Mouse (Mus musculus) heart, embryonic 14.5 days (tissue): ENCODE measurements at regions not wholly inside any gene's neighbourhood (a gene's known extent, or its start where the extent isn't known, plus 50 kb on each side); places are given as distances from the start of the nearest gene placed in this dataset.
A peak's percentile ranks its signal among the peaks of the same experiment; 100 is the strongest.

Source experiments
- ATAC-seq: fragments of 200-750 bp; cut with Nextera tagmentation; 2 replicates; pipeline ENCODE4 v1.8.0; 2017; ENCODE audit warnings: low read depth, moderate TSS enrichment; ENCODE audit not compliant: insufficient number of reproducible peaks, insufficient read depth, low FRiP score
- H3K27ac ChIP-seq, 2 experiments: fragments of 200-500 bp in 1 of 2; fragments of 300-500 bp in 1 of 2; sonication (generic) in 1 of 2; replicated peaks in 1 of 2; 2 replicates each; pipeline ENCODE4 v1.5.1; 2012 to 2014; ENCODE audit warnings: low read depth in 2 of 2, low read length in 2 of 2, control low read depth in 1 of 2, mild to moderate bottlenecking in 1 of 2, mixed read lengths in 1 of 2; ENCODE audit not compliant: control insufficient read depth in 1 of 2, insufficient read depth in 1 of 2
- H3K27me3 ChIP-seq: fragments of 300-500 bp; sonication (generic); 2 replicates; pipeline ENCODE4 v1.6.1; 2014; ENCODE audit warnings: mild to moderate bottlenecking, low read length, control low read depth; ENCODE audit not compliant: control insufficient read depth, insufficient read depth
- H3K36me3 ChIP-seq: fragments of 300-500 bp; sonication (generic); 2 replicates; pipeline ENCODE4 v1.6.1; 2014; ENCODE audit warnings: mild to moderate bottlenecking, control low read depth, low read length, mixed read lengths; ENCODE audit not compliant: control insufficient read depth, insufficient read depth
- H3K4me1 ChIP-seq, 2 experiments: fragments of 200-500 bp in 1 of 2; fragments of 300-500 bp in 1 of 2; sonication (generic) in 1 of 2; 2 replicates each; pipeline ENCODE4 v1.6.1; 2012 to 2014; ENCODE audit warnings: low read length in 2 of 2, control low read depth in 1 of 2, mixed read lengths in 1 of 2; ENCODE audit not compliant: control insufficient read depth in 2 of 2, insufficient read depth in 2 of 2
- H3K4me2 ChIP-seq: fragments of 300-500 bp; sonication (generic); 2 replicates; pipeline ENCODE4 v1.6.1; 2014; ENCODE audit warnings: mild to moderate bottlenecking, low read length
- H3K4me3 ChIP-seq, 2 experiments: fragments of 200-500 bp in 1 of 2; fragments of 300-500 bp in 1 of 2; sonication (generic) in 1 of 2; 2 replicates each; pipeline ENCODE4 v1.5.1; 2012 to 2014; ENCODE audit warnings: low read length in 2 of 2, mild to moderate bottlenecking in 2 of 2, control low read depth in 1 of 2, low read depth in 1 of 2, moderate library complexity in 1 of 2; ENCODE audit not compliant: control insufficient read depth in 1 of 2, insufficient read depth in 1 of 2
- H3K9ac ChIP-seq: fragments of 300-500 bp; sonication (generic); 2 replicates; pipeline ENCODE4 v1.6.1; 2014; ENCODE audit warnings: mild to moderate bottlenecking, low read length
- H3K9me3 ChIP-seq: fragments of 300-500 bp; sonication (generic); 2 replicates; pipeline ENCODE4 v1.6.1; 2016; ENCODE audit warnings: low read length, control low read depth; ENCODE audit not compliant: control insufficient read depth
- WGBS: fragments of 180-500 bp; shearing (Covaris S2); extraction: QIAGEN DNeasy Blood & Tissue Kit; methylation state at CpG from one replicate; pipeline ENCODE4 v1.1.7; 2014; 5-methylcytosine and 5-hydroxymethylcytosine counted together

DNA sequence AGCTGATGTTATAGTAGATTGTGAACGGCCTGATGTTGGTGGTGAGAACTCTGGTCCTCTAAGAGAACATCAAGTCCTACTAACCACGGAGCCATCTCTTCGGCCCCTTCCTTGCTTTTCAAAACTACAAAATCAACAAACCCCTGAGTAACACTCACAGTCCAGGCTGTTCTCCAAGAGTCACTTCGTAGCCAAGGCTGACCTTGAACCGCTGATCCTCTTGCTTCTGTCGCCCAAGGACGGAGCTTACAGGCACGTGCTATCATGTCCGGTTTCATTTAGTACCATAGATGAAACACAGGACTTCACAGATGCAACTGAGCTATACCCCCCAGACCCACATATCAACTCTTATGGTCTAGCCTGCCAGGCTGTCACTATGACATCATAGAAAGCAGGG, 279.4 kb downstream of the Hlx start:
- Histone ChIP-seq H3K4me1 (no peaks in the 10 kb centered on the region; a peak in 1 of 4 replicates), H3K9ac (no peak overlapping the region), H3K4me3 (no peak overlapping the region), H3K36me3 (no peaks in the 10 kb centered on the region), H3K9me3 (no peaks in the 10 kb centered on the region), H3K27me3 (no peaks in the 10 kb centered on the region), H3K4me2 (no peak overlapping the region), H3K27ac (no peak overlapping the region)
- no peak for ATAC-seq
- WGBS = 90% methylated on average over 9 of the region's 9 CpGs

DNA sequence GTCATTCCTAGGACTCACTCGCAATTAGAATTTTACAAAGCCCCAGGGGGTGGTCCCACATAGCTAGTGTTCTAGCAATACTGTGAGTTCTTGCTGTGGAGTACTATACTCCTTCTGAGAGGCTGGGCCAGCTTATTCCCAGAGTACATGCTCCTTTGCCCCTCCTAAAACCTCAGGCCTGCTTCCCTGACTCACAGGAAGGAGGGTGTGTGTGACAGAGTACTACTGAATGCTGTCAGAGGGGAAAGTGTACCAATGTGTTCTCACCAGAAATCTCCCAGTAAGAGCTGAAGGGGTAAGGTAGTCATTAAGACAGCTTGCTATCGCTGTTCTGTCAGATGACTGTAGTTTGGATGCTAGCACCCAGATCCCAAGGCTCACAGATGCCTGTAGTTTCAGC, 280.7 kb downstream of the Hlx start:
- H3K4me1 ChIP-seq = no peaks in the 10 kb centered on the region; a peak in 1 of 4 replicates
- no peak for ATAC-seq
- H3K4me2 ChIP-seq = no peak overlapping the region
- no peak overlapping the region for H3K27ac ChIP-seq
- H3K9ac ChIP-seq = no peak overlapping the region
- no peaks in the 10 kb centered on the region for H3K36me3 ChIP-seq
- WGBS = 70% methylated on average over 2 of the region's 2 CpGs
- no peaks in the 10 kb centered on the region for H3K9me3 ChIP-seq
- no peaks in the 10 kb centered on the region for H3K27me3 ChIP-seq
- no peak overlapping the region for H3K4me3 ChIP-seq

DNA sequence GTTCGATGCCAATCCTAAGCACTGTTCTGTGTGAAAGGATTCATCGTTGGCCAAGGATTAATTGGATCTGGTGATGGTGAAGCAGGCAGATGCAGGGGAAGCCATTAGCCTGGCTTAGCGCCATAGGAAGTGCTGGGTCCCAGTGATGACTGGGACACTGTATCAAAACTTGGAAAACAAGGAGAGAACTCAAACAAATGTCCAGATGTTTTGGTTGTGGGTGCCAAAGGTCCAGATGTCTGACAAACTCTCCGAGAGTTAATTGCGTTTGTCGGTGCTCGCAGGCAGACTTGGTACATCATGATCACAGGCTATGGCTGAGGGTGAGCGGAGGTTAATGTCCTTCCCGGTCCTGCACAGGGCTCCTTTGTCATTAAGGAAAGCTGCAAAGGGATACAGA, 283.4 kb downstream of the Hlx start:
- H3K9me3 ChIP-seq = no peaks in the 10 kb centered on the region
- WGBS = 89% methylated on average over 9 of the region's 9 CpGs
- no peak overlapping the region for H3K9ac ChIP-seq
- H3K36me3 ChIP-seq = no peaks in the 10 kb centered on the region
- no peak overlapping the region for H3K4me3 ChIP-seq
- no peak overlapping the region for H3K27ac ChIP-seq
- ATAC-seq = no peak
- H3K27me3 ChIP-seq = no peaks in the 10 kb centered on the region
- H3K4me1 ChIP-seq = no peaks in the 10 kb centered on the region
- no peak overlapping the region for H3K4me2 ChIP-seq

DNA sequence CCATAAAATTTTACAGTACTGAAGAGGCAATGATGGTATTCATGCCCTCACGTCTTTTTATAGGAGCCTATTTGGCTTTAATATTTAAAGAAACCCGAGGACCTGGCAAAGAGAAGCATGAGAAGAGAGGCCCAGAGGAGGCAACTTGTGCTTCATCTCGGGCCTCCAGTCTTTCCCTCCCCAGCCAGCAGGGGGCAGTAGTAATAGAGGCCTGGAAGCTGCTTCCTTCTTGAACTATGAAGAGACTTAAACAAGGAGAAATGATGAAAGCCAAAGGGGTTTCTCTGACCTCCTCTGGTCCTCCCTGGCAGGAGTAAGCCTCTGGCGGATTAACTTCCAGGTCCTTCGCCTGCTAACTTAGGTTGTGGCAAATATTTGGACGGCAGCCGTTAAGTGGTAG, 284.5 kb downstream of the Hlx start:
- no peak overlapping the region for H3K4me2 ChIP-seq
- H3K9ac ChIP-seq = no peak overlapping the region
- no peaks in the 10 kb centered on the region for H3K27me3 ChIP-seq
- H3K9me3 ChIP-seq = no peaks in the 10 kb centered on the region
- no peak overlapping the region for H3K4me3 ChIP-seq
- WGBS = 46% methylated on average over 7 of the region's 7 CpGs
- ATAC-seq = no peak
- H3K36me3 ChIP-seq = no peaks in the 10 kb centered on the region
- peaks cover 2% of the 10 kb centered on the region in 2 experiments for H3K4me1 ChIP-seq
- H3K27ac ChIP-seq = no peak overlapping the region

DNA sequence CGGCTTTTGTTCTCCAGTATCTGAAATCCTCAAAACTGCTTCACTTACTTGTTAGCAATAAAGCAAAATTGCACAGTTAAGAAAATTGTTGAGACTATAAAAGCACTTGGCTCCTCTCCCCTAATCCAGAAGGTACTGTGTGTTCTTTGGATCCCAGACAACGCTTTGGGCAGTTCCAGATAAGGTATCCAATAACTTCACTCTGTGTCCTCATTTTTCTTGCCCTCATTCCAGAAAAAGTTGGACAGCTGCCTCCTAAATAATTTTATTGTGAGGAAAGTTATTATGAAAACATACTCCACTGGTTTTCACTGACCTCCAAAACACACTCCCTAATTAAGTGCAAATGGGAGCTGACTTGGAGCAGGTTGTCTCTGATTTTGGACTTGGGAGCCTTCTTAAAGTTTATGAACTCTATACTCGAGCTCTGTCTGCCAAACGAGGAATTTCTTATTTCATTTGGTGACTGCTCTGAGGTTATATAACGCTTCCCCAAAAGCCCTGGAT, 285.2 kb downstream of the Hlx start:
- WGBS = 59% methylated on average over 5 of the region's 5 CpGs

DNA sequence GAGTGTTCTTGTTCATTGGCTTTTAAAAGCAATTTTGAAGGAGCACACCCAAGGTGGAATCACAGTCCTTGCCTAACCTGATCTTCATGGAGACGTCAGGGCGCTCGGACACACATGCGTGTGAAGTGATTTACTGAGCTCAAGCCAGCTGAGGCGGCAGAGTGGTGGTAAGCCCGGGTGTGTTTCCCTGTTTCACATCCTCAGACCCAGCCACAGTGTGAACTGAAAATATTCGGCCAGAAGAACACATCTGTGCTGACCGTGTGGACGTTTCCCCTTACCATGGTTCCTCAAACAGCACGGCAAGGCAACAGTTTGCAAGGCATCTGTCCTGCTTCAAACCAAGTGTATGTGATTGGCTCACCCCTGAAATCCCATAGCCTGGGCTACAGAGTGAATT, 288.2 kb downstream of the Hlx start:
- H3K9ac ChIP-seq = no peak overlapping the region
- no peaks in the 10 kb centered on the region for H3K9me3 ChIP-seq
- H3K27me3 ChIP-seq = no peaks in the 10 kb centered on the region
- H3K4me1 ChIP-seq = peaks cover 6 to 7% of the 10 kb centered on the region in 2 experiments
- ATAC-seq = no peak
- H3K4me2 ChIP-seq = no peak overlapping the region
- WGBS = 90% methylated on average over 10 of the region's 10 CpGs
- no peak overlapping the region for H3K4me3 ChIP-seq
- no peaks in the 10 kb centered on the region for H3K36me3 ChIP-seq
- H3K27ac ChIP-seq = no peak overlapping the region

More for the DNA sequence above, 285.2 kb downstream of the Hlx start:
- peaks cover 4 to 7% of the 10 kb centered on the region in 2 experiments for H3K4me1 ChIP-seq
- no peak overlapping the region for H3K27ac ChIP-seq
- H3K36me3 ChIP-seq = no peaks in the 10 kb centered on the region
- H3K4me3 ChIP-seq = no peak overlapping the region
- no peaks in the 10 kb centered on the region for H3K9me3 ChIP-seq
- ATAC-seq = no peak
- no peak overlapping the region for H3K4me2 ChIP-seq
- no peaks in the 10 kb centered on the region for H3K27me3 ChIP-seq
- H3K9ac ChIP-seq = no peak overlapping the region

DNA sequence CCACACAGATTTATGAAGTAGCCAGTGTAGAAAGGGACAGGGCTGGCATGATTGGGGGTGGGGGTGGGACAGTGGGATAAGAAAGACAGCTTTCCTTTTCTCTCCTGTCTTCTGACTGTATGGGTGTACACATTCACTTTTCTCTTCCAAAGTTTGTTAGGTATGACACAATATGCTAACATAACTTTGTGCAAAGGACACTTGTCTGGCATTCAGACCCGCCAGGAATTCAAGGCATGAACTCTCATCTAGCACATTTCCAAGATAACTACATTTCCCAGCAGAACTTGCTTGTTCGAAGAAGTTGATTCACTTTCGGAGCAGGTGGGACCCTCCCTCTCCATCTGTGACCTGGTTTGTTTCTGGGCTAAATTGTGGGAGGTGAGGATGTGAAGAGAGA, 289.7 kb downstream of the Hlx start:
- no peak overlapping the region for H3K9ac ChIP-seq
- peaks cover 6 to 7% of the 10 kb centered on the region in 2 experiments for H3K4me1 ChIP-seq
- H3K27me3 ChIP-seq = no peaks in the 10 kb centered on the region
- no peaks in the 10 kb centered on the region for H3K9me3 ChIP-seq
- 0 out of 2 replicates have a peak overlapping the region, but pooled peaks have one; percentile 2 for H3K4me2 ChIP-seq
- H3K27ac ChIP-seq = no peak overlapping the region
- 23% methylated on average over 3 of the region's 3 CpGs for WGBS
- H3K36me3 ChIP-seq = no peaks in the 10 kb centered on the region
- no peak for ATAC-seq
- H3K4me3 ChIP-seq = no peak overlapping the region

DNA sequence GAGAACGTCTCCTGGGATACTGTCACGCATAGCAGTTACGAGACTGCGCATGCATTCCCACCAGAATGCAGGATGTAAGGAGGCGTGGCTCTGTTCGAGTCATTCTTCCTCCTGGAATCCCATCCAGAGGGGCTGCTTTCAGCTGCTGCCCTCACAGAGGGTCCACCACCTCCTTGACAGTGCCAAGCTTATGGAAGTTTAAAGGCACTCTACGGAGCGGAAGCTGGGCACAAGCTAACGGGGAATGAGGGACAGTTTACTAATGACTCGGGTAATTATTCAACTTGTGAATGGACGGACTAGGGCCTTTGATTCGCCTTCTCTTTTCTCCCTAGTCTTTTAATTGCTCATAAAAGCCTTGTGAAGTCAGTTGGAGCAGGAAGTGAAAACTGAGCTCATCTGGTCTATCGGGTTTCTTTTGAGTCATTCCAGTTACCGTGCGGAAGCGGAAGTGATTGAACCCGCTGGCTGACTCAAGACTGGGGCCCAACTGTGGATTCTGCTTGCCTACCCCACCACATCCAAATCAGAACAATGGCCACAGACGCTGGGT, 291.3 kb downstream of the Hlx start:
- Histone ChIP-seq H3K9ac (0 out of 2 replicates have a peak overlapping the region, but pooled peaks have one; percentile 11), H3K36me3 (no peaks in the 10 kb centered on the region), H3K4me2 (peak overlapping the region; percentile 52), H3K27me3 (no peaks in the 10 kb centered on the region), H3K4me3 (peak overlapping the region in 1 of 2 experiments; percentile 23; a peak in 2 of 4 replicates), H3K9me3 (no peaks in the 10 kb centered on the region), H3K4me1 (peaks cover 6 to 7% of the 10 kb centered on the region in 2 experiments), H3K27ac (peak overlapping the region; percentile 38 to 62)
- 61% methylated on average over 18 of the region's 18 CpGs for WGBS
- no peak for ATAC-seq
